Mouse (Mus musculus) layer of hippocampus, adult 8-10 months (tissue): ENCODE results near the gene Zc3h10. TPM values are rescaled to one million over a fixed set of nuclear protein-coding genes. Genes with fewer than 3 reads are reported as not detected.
"Not testable (repeated sequence)": the region's sequence is repeated elsewhere in the genome, so short reads cannot be mapped to it uniquely, and the experiment has no call there.

Experiments used
- DNase-seq, 2 experiments: peaks; one replicate each; pipeline ENCODE4 v3.0.0; 2022; ENCODE audit warnings: low spot score in 2 of 2
- microRNA-seq, 2 experiments: library from miRNA; unstranded; fragments of <30 nt; microRNA quantifications; one replicate each; pipeline ENCODE4 v1.2.0; 2022
- total RNA-seq, 4 experiments: library from RNA; stranded (reverse); gene quantifications; 2 replicates each; pipeline ENCODE4 v1.2.4; 2022

Zc3h10 gene
- total RNA-seq, 4 experiments from 2014 or later: 12.7 to 17.0 (median 15.2) TPM

GRCm38 (mm10) chr10:128497134-128497737 is 50.3 kb downstream of the Zc3h10 start:
- DNase-seq: no peak

GRCm38 (mm10) chr10:128496509-128497077 is 51.0 kb downstream of the Zc3h10 start:
- no peak for DNase-seq

DNA sequence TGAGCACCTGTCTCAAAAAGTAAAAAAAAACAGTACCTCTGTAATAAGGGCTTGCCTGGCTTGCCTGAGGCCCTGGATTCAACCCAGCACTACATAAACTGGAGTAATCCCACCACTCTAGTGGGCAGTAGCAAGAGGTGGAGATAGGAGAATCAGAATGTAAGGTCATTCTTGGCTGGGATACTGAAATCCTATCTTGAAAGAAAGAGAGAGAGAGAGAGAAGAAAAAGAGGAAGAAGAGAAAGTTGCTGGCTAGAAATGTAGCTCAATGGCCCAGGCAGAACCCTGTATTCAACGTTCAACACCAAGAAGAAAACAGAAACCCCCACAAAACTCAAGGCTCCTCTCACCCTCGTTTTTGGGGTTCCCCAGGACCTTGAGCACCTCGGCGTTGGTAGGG is 51.7 kb downstream of the Zc3h10 start:
- DNase-seq: no peak

GRCm38 (mm10) chr10:128495270-128495669 is 52.3 kb downstream of the Zc3h10 start:
- no peak for DNase-seq

- no peak for DNase-seq
Observed at GRCm38 (mm10) chr10:128494667-128495245, 52.8 kb downstream of the Zc3h10 start.

DNA sequence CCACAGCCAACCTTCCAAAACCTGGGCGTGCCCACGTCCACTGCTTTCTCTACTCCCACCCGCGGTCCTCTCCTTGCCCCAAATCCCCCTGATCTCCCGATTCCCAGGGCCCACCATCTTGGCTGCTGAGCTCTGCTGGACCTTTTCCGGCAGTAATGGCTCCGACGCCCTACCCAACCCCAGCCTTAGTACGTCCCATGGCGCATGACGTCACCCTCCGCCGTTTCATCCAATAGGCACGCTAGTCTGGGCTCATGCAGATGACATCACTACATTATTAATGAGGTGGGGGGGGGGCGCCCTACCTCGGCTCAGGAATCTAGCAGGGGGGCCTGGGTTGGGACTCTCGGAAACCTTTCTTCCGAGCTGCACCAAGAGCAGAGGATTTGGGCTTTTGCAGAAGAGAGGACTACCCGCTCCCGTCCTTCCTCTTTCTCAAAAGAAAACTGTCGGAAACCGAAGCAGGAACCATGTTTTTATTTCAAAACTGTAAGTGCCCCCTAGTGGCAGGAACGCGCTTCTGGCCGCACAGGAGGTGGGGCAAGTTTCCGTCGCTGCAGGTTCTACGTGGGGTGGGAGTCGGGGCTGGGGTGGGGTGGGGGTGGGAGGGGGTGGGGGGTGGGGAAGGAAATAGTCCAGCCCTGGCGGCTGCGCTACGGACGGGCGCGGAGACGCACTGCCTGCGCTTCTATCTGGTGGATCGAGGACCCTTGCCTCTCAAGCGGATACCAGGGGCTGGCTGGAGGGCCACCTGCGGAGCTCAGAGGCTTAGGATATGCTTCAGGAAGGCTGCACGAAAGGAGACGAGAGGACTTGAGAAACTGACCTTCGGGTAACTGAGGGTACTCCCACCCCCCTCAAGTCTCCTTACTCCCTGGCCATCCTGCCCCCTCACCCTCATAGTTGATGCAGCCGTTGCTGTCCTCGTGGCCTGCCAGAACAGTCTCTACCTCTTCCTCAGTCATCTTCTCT is 53.6 kb downstream of the Zc3h10 start, which contains the start of gene Myl6:
Gene Myl6, minus strand, starts transcription at position 451 of the 972 bp plus-strand sequence.
- peak; percentile 98 for DNase-seq

GRCm38 (mm10) chr10:128493319-128493694 is 54.3 kb downstream of the Zc3h10 start:
- DNase-seq: no peak

DNA sequence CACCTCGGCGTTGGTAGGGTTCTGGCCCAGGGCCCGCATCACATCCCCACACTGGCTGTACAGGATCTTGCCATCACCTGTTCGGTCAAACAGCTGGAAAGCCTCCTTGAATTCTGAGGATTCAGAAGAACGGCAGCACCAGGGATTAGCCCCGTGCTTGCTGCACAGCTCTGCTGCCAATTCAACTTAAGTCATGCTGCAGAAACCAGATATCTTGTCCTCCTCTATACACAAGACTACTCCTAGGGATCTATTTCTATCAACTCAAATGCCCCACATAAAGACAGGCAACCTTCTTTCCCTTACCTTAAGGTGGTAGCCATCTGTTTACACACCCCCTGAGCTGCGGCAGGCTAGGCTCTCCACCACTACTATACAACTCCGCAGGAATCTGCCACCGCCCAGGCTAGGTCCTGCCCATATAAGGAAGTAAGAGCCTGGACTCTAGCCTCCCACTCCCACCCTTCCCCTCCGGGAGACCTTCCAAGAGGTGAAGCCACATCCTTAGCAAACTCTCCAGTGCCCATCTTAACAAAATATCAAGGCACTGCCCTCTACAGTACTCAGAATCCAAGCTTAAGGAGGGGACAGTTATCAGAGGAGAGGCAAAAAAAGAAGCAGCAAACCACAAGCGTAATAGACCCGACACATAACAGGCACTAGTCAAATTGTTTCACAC is 54.8 kb downstream of the Zc3h10 start:
- DNase-seq: no peak

DNA sequence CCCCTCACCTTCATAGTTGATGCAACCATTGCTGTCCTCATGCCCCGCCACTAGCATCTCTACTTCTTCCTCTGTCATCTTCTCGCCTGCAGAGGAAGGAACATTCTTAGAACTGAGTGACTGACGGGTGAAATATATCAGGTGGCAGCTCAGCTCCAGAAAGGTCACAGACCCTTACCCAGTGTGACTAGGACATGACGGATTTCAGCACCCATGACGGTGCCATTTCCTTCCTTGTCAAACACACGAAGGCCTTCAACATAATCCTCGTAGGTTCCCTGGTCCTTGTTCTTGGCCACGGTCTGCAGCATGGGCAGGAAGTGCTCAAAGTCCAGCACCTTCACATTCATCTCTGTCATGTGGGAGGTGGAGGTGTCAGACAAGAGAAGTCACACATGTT is 55.5 kb downstream of the Zc3h10 start:
- DNase-seq: not testable (repeated sequence)

Small RNA genes within 50 kb of the gene (microRNA-seq; reads per million reads assigned to microRNA genes)
- gene Gm47275 (0 to 0.32 reads per million in 2 experiments), gene Mir6916 (0 reads per million in 2 experiments), gene Mir6917 (0 reads per million in 2 experiments)

Other genes starting within 250 kb of the Zc3h10 start
- not detected for gene Il23a, start 249.0 kb downstream of the Zc3h10 start, total RNA-seq
- gene Pan2, start 244.4 kb downstream of the Zc3h10 start, total RNA-seq: 10 to 100 TPM; 14.6 to 16.3 (median 15.5) TPM
- 10 to 100 TPM; 69.2 to 89.4 (median 82.4) TPM for gene Cnpy2, start 225.3 kb downstream of the Zc3h10 start, total RNA-seq
- 100 to 1,000 TPM; 221 to 231 (median 224) TPM for gene Cs, start 210.0 kb downstream of the Zc3h10 start, total RNA-seq
- gene Coq10a, start 178.8 kb downstream of the Zc3h10 start, total RNA-seq: 10 to 100 TPM; 47.5 to 57.4 (median 51.9) TPM
- gene Ankrd52, start 170.7 kb downstream of the Zc3h10 start, total RNA-seq: 10 to 100 TPM; 46.3 to 57.3 (median 50.2) TPM
- under 1 TPM in 3 of 4 experiments, not detected in 1; 0.35 to 0.45 (median 0.43) TPM for gene Slc39a5, start 146.5 kb downstream of the Zc3h10 start, total RNA-seq
- gene Nabp2, start 136.3 kb downstream of the Zc3h10 start, total RNA-seq: 100 to 1,000 TPM in 2 of 4 experiments, 10 to 100 TPM in 2; 94.4 to 107 (median 100) TPM
- gene Rnf41, start 136.1 kb downstream of the Zc3h10 start, total RNA-seq: 10 to 100 TPM; 71.7 to 79.9 (median 75.7) TPM
- 100 to 1,000 TPM; 238 to 267 (median 258) TPM for gene Smarcc2, start 88.5 kb downstream of the Zc3h10 start, total RNA-seq
- 100 to 1,000 TPM; 486 to 591 (median 538) TPM for gene Myl6, start 53.6 kb downstream of the Zc3h10 start, total RNA-seq
- 10 to 100 TPM; 18.4 to 23.6 (median 22.6) TPM for gene Myl6b, start 49.1 kb downstream of the Zc3h10 start, total RNA-seq
- gene Esyt1, start 21.9 kb downstream of the Zc3h10 start, total RNA-seq: 10 to 100 TPM in 2 of 4 experiments, 1 to 10 TPM in 2; 7.0 to 11.5 (median 9.3) TPM
- gene Rpl41, start 1.5 kb upstream of the Zc3h10 start, total RNA-seq: 1,000 to 10,000 TPM; 1,259 to 1,817 (median 1,529) TPM
- gene Pa2g4, start 18.2 kb upstream of the Zc3h10 start, total RNA-seq: 10 to 100 TPM; 58.7 to 62.0 (median 59.0) TPM
- 1 to 10 TPM; 6.8 to 8.4 (median 8.1) TPM for gene Erbb3, start 41.9 kb upstream of the Zc3h10 start, total RNA-seq
- gene Rps26, start 79.0 kb upstream of the Zc3h10 start, total RNA-seq: 100 to 1,000 TPM; 141 to 325 (median 239) TPM
- 10 to 100 TPM; 15.5 to 19.8 (median 16.2) TPM for gene Ikzf4, start 98.2 kb upstream of the Zc3h10 start, total RNA-seq
- gene Suox, start 126.3 kb upstream of the Zc3h10 start, total RNA-seq: 10 to 100 TPM; 12.0 to 16.6 (median 14.3) TPM
- 100 to 1,000 TPM; 132 to 151 (median 135) TPM for gene Rab5b, start 148.5 kb upstream of the Zc3h10 start, total RNA-seq
- gene Pmel, start 156.4 kb upstream of the Zc3h10 start, total RNA-seq: 1 to 10 TPM in 3 of 4 experiments, under 1 TPM in 1; 0.62 to 2.4 (median 1.1) TPM
- 1 to 10 TPM; 2.5 to 4.3 (median 3.4) TPM for gene Cdk2, start 157.3 kb upstream of the Zc3h10 start, total RNA-seq
- 10 to 100 TPM; 11.3 to 15.4 (median 13.9) TPM for gene Dgka, start 197.1 kb upstream of the Zc3h10 start, total RNA-seq
- 10 to 100 TPM; 19.6 to 27.3 (median 25.7) TPM for gene Pym1, start 200.1 kb upstream of the Zc3h10 start, total RNA-seq
- 1 to 10 TPM in 2 of 4 experiments, under 1 TPM in 2; 0.64 to 3.3 (median 1.5) TPM for gene Mmp19, start 243.1 kb upstream of the Zc3h10 start, total RNA-seq